Mouse (Mus musculus) cerebellum, adult 18-20 months (tissue): Measurements from ENCODE around the gene Mphosph6.
A peak's percentile ranks its signal among the peaks of the same experiment; 100 is the strongest.

Source experiments
- DNase-seq, 2 experiments: peaks; one replicate each; pipeline ENCODE4 v3.0.0; 2021

Mphosph6 gene

DNA sequence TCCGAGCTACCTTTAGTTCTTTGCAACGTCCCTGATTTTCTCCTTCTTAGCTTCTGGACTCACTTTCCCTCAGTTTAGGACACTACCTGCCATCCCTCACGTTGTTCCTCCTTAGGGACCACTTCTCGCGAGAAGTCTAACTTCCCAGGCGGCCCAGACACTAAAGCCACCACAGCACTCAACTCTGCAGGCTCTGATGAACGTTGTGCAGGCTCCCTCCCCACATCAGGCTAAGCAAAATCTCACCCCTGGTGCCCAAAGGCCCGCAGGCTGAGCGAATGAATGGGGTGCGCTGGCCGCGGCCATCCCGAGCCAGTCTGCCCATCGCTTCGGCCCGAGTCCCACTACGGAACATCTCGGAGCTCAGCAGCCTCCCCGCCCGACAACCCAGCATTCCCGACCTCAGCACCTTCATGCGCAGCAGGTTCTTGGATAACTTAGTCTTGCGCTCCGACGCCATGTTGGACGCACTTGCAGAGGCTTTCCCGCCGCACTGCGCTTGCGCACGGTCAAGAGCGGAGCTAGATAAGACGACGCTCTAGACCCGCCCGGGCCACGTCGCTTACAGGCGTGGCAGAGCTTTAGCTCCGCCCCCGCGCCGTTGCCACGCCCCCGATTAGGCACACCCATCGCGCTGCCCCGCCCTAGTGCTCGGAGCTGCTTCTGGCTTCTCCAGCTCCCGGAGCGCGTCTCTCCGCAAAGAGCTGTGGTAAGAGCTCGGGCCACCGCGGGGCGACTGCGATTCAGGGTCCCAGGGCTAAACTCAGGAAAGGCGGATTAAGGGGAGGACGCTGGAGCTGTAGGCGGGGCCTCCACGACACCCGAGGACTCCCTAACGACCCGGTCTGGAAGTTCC lies at the start of gene Mphosph6:
Gene Mphosph6, minus strand, starts transcription at position 501 of the 856 bp plus-strand sequence.
- DNase-seq: peak; percentile 96 to 98

- no peak for DNase-seq
These were observed 48.7 kb upstream of the Mphosph6 start for GRCm38 (mm10) chr8:117850420-117850819.

GRCm38 (mm10) chr8:117847865-117848264 lies 46.1 kb upstream of the Mphosph6 start:
- DNase-seq: no peak

DNA sequence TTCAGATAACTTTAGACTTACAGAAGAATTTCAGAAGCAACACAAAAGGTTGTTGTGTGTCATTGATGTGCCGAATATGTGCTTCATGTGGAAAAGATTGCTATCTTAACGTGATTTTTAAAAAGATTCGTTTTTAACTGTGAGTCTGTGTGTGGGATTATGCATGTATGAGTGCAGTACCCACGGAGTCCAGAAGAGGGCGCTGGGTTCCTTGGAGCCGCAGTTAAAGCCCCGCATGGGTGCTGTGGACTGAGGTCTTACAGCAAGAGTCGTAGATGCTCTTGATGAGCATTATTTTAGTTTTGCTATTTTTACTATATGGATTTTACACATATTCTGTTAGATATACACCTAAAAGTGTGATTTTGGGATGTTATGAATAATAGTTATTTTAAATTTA lies 42.0 kb upstream of the Mphosph6 start:
- DNase-seq: no peak

- no peak for DNase-seq
These were observed 11.8 kb upstream of the Mphosph6 start for GRCm38 (mm10) chr8:117813524-117813923.

GRCm38 (mm10) chr8:117810676-117811075 lies 8.9 kb upstream of the Mphosph6 start:
- DNase-seq: no peak

DNA sequence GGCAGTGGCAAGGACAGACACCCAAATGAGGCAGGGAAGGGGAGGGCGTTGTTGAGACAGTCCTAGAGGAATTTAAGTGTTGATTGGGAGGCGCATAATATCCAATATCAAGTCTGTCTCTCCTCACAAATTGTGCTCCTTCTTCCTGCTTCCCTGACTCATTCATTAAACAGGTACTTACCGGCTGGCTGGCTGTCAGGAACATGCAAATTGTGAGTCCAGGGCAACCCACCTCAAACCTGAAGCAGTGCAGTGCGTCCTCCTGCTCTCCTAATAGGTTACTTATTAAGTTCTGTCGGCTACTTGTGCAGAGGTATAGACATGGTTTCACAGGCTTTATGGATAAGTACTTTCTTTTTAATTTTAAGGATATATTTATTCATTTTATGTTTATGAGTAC lies 3.7 kb upstream of the Mphosph6 start:
- no peak for DNase-seq

DNA sequence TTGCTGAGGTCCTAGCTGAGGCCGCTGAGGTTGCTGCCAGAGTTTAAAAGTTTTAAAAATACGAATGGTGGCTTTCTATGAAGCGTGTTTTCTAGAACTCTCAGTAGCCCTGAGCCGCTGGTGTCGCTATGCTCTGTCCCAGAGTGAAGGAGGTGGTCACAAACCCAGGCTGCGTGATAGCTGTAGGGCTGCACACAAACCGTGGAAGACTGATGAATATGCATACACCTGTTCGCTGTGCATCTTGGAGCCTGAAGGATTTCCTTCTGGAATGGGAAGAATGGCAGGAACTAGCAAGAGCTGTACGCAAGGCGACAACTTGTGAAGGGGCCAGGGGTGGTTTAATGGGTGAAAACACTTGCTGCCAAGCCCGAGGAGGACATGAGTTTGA lies 551 bp upstream of the Mphosph6 start:
- no peak for DNase-seq

GRCm38 (mm10) chr8:117798066-117798465 lies 3.7 kb downstream of the Mphosph6 start:
- no peak for DNase-seq

- DNase-seq: no peak
These were observed 5.3 kb downstream of the Mphosph6 start for GRCm38 (mm10) chr8:117796464-117796863.

GRCm38 (mm10) chr8:117794581-117794980 lies 7.2 kb downstream of the Mphosph6 start:
- peak; percentile 64 to 72 for DNase-seq

DNA sequence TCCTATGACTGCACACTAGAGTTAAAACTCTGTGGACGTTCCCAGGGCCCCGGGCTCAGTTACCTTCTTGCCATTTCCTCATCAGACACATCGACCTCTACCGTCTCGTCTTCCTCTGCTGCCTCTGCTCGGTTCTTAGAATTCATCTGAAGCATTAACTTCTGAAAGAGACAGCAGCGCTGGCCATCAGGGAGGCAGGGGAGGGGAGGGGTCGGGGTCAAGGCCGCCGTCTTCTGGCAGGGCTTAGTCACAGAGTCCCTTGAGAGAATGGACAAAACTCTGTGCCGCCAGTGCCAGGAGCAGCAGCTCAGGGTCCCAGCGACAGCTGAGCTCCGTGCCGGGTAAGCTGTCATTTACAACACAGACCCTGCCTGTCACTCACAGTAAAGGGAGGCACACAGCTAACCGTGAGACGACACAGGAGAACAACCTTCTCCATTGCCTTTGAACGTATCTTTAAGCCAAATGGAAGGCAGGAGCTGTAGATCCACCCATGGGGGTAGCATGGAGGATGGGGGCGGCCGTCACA lies 9.1 kb downstream of the Mphosph6 start:
- DNase-seq: no peak

DNA sequence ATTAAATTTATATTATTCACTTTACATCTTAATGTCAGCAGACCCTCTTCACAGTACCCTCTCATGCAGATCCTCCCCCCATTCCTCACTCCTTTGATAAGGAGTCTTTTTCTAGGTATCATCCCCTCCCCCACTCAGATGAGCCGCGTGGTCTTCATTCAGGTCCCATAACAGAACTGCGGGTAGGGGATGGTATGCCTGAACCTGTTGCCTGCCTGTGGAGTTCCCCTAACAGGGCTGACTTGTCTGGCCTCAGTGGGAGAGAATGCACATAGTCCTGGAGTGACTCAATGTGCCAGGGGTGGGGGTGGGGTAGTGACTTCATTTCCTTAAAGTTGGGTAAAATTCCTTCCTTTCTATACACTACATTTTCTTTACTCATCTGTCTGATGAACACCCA lies 15.3 kb downstream of the Mphosph6 start:
- no peak for DNase-seq

DNA sequence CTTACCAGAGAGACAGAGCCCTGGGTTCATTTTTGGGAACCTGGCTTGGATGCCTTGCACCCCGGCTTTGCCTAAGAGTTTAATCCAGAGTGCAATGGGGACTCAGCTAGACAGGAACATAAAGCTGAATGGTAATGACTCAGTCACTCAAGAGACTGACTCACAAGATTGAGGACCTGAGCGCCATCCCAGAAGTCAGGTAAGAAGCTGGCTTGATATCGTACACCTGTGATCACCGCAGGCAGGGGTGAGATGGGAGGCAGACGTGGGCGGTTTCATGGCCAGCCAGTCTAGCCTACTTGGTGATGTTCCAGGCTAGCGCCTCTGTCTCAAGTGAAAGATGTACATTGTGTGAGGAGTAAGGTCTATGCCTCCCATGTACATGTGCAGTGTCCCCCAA lies 18.7 kb downstream of the Mphosph6 start:
- DNase-seq: no peak

DNA sequence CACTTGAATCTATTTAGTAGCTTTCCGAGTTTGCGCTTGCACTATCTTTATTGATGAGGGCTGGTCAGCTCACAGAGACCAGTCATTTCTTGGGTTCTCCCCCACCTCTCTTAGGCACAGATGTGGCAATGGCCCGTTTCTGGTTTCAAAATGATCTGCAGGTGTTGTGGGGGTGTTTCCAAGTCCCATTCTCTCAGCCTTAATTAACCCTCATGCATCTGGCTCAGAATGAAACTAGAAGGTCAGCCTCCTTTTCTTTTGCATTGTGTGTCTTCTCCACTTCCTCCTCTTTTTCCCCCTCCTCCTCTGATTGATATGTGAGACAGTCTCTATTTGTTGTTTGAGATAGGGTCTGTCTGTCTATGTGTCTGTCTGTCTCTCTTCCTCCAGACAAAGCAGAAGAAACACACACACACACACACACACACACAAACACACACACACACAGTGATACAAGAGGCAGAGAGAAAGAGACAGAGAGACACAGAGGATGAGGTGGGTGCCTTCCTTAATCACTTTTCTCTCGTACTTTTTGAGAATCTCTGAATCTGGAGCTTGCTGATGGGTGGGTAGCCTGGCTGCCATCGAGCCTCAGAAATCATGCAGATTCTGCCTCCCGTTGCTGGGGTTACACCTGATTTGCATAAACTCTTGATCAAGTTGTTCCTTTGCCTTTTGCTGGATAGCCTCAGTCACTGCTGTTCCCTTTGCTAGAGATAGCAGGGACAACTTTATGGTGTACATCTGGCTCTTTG lies 20.2 kb downstream of the Mphosph6 start:
- no peak for DNase-seq

DNA sequence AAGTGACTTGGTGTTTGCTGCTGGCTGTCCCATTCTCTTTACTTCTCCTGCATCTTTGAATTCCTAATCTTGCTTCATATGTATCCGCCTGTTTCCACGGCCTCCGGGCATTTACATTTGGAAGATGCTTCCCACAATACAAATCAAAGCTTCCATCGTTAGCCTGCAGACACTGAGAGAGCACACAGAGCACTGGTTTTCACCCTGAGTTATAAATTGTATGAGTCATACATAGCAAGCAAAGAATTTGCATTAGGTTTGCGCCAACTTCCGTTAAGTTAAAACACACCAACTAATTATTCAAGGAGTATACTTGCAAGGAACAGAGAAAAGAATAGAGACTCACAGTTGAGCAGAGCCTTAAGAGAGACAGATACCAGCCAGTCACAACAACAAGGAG lies 22.4 kb downstream of the Mphosph6 start:
- no peak for DNase-seq

- no peak for DNase-seq
These were observed 23.0 kb downstream of the Mphosph6 start for GRCm38 (mm10) chr8:117778531-117779322.

DNA sequence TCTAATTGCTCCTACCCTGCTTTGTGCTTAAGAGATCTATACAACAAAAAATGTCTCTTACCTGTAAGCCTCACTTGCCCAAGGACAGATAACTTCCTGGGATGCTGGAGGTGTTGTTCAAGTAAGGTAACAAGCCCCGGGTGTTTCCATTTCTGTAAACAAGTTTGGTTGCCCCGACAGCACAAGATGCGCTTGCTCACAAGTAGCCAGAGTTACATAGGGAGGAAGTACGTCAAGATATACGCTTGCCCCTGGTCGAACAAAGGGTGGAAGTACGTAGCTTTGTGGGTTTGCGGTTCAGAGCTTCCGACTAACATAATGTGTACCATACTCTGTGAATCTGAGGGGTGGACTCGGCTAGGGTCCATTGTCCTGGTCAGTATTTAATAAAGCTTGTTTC lies 25.7 kb downstream of the Mphosph6 start:
- no peak for DNase-seq

GRCm38 (mm10) chr8:117775626-117776025 lies 26.1 kb downstream of the Mphosph6 start:
- DNase-seq: no peak

DNA sequence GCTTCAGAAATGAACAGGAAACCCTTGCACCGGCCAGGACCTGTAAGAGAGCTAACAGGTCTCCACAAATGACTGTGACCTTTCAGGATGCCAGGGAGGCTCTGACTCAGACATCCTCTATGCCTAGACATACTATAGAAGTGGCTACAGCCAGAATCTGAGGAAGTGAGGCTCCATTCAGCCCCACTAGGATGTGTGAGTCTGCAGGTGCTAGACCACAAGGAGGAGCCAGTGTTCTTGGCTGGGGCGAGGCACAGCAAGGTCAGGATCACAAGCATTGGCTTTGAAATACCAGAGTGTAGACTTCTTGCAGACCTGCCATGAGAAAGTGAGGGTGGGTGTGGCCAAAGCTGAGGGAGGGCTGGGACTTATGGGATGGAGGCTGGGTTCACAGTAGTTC lies 29.1 kb downstream of the Mphosph6 start:
- DNase-seq: no peak

DNA sequence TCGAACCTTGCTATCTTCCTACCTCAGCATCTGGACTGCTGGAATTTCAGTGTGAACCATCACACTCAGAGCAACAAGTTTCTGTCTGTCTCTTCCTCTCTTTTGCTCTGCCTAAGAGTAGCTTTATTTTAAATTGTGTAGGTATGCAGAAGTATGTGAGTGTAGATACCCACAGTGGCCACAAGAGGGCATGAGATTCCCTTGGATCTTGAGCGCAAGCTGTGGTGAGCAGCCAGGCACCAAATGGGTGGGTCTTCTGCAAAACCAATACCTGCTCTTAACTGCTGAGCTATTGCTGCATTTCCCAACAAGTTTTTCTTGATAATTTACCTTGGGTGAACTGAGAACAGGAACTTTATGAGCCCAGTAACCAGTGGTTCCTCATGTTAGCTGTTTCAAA lies 29.6 kb downstream of the Mphosph6 start:
- no peak for DNase-seq

DNA sequence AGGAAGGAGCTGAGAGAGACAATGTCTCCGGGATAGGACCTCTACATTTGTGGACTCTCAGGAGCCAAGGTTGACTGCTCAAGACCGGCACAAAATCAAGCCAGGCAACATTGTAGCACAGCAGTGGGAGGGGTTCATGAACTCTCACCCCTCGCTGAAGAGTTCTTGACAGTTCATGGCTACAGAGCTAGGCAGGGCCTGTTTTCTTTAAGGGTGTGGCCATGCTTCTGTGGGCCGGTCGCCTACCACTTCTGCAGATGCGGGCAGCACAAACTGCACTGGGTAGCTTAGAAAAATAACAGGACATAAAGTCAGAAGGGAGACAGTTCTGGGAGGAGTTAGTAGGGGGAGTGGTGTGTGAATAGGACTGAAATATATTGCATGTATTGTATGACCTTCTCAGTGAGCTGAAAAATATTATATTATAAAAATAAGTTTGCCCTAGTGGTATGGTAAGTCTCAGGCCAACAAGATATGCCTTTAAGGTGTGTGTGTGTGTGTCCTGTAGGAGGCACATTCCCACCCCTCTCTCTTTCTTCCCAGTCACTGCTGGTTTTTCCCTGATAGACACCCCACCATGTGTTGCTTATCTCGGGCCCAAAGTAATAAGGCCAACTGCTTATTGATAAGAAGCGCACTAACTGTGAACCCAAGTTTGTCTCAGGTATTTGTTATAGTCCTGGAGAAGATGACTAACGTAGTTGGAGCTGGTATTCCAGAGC lies 30.5 kb downstream of the Mphosph6 start:
- DNase-seq: no peak
